8 mouse cellular contexts compared by ENCODE assay signal in the genomic region with DNA sequence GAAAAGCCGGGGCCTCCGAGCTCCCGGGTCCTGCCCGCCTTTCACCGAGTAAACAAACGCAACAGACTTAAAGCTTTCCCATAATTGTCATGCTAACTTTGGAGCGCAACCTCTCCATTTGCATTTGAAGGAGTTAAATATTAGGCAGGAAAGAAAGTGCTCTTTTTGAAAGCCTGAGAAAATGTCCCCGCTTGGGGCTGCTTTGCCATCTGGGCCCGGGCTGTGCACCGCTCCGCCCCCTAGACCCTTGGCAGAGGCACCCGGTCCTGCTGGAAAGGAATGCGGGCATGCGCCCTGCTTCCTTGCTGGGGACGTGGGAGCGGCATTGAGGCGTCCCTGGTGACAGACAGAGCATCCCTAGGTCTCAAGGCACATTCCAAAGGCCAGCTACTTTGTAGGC.
DNase-seq lines count a peak whose midpoint lies in the region; ATAC-seq lines count a peak whose summit lies in the region.

No protein-coding gene starts in this region.

- H3K4me2 ChIP-seq in hindbrain, embryonic 12.5 days (replicated peaks): peak overlapping the region; percentile 37
- peak overlapping the region; percentile 71 for H3K4me2 ChIP-seq in lung, embryonic 16.5 days (ENCODE audit: low read depth, low read length)

- H3K9ac ChIP-seq in hindbrain, embryonic 12.5 days: no peak overlapping the region
- peak overlapping the region; percentile 60 for H3K9ac ChIP-seq in lung, embryonic 16.5 days (ENCODE audit: low read length)

- H3K9me3 ChIP-seq in hindbrain, embryonic 12.5 days (replicated peaks): no peaks in the 10 kb centered on the region
- H3K9me3 ChIP-seq in lung, embryonic 16.5 days (ENCODE audit: control insufficient read depth, low read length): no peaks in the 10 kb centered on the region

- H3K27me3 ChIP-seq in hindbrain, embryonic 12.5 days: no peaks in the 10 kb centered on the region
- H3K27me3 ChIP-seq in lung, embryonic 16.5 days (ENCODE audit: control insufficient read depth, insufficient read depth, low read depth, low read length): no peaks in the 10 kb centered on the region

- H3K27ac ChIP-seq in hindbrain, embryonic 12.5 days: peak overlapping the region; percentile 77; the same call in 1 of the 2 replicates
- H3K27ac ChIP-seq in lung, embryonic 16.5 days (ENCODE audit: low read length): peak overlapping the region; percentile 27; the same call in 1 of the 2 replicates

- peaks cover 35% of the 10 kb centered on the region for H3K4me1 ChIP-seq in hindbrain, embryonic 12.5 days
- peaks cover 10% of the 10 kb centered on the region; the same call in 1 of the 2 replicates for H3K4me1 ChIP-seq in lung, embryonic 16.5 days (replicated peaks; ENCODE audit: control insufficient read depth, insufficient read depth, low read length)

- peak; percentile 88 for ATAC-seq in hindbrain, embryonic 12.5 days (ENCODE audit: low FRiP score)
- peak; percentile 92 for ATAC-seq in lung, embryonic 16.5 days (ENCODE audit: low read depth)
- ATAC-seq in megakaryocyte-erythroid progenitor cell, adult 5-6 weeks (replicated peaks; ENCODE audit: low FRiP score, low TSS enrichment, poor library complexity, severe bottlenecking): no peak

- no peaks in the 10 kb centered on the region for H3K36me3 ChIP-seq in hindbrain, embryonic 12.5 days
- H3K36me3 ChIP-seq in lung, embryonic 16.5 days (ENCODE audit: control insufficient read depth, insufficient read depth, low read length): no peaks in the 10 kb centered on the region

- WGBS in hindbrain, embryonic 12.5 days: under 1% methylated on average over 17 of the region's 17 CpGs
- WGBS in lung, embryonic 16.5 days: under 1% methylated on average over 17 of the region's 17 CpGs

- H3K4me3 ChIP-seq in hindbrain, embryonic 12.5 days: peak overlapping the region; percentile 11; the same call in 1 of the 2 replicates
- H3K4me3 ChIP-seq in lung, embryonic 16.5 days (ENCODE audit: low read length): peak overlapping the region; percentile 44

- peak; percentile 94 for DNase-seq in R1 (ENCODE audit: low read depth, low spot score)
- DNase-seq in cerebellum, postnatal 14 days: peak; percentile 75 to 78
- peak; percentile 17 to 33 for DNase-seq in frontal cortex, postnatal 25 days (ENCODE audit: low spot score in 2 of 2)
- peak; percentile 50 to 84 for DNase-seq in layer of hippocampus, postnatal 14 days (ENCODE audit: low spot score in 2 of 2)
- DNase-seq in retina, postnatal 7 days (ENCODE audit: low read depth, low spot score): peak; percentile 21

Comparison
In these comparisons a context has a peak if more than half of its experiments do, and no peak if none do; other contexts are left out.
1. DNase-seq: peak in every context shown above with its lines; median percentile 94 in R1; 76 in cerebellum, postnatal 14 days; 67 in layer of hippocampus, postnatal 14 days; 25 in frontal cortex, postnatal 25 days; 21 in retina, postnatal 7 days.